In genomic region chr1:90403057-90403456, GRCm38 (mm10) we compare ENCODE assay signal across 13 mouse cellular contexts.
"Had no signal": no experiment of that assay in that cellular context is flagged by ENCODE, and none has a peak within 500 bp of the region (broad histone marks: within the 10 kb centered on the region; RNA-seq: fewer than 3 reads in every experiment).

No protein-coding gene starts in this region.

- ATAC-seq: intestine, postnatal 0 days; liver, postnatal 0 days; midbrain, embryonic 15.5 days had no signal

- DNase-seq: kidney, adult 8-10 months; kidney, postnatal 25 days; liver; liver, embryonic 13.5 days; liver, postnatal 0 days; right cerebral cortex, adult 18-20 months; right cerebral cortex, postnatal 25 days; thymus, postnatal 4 days had no signal

- H3K27ac ChIP-seq: layer of hippocampus, adult 2 months; limb, embryonic 12.5 days; liver, embryonic 13.5 days; lung, embryonic 15.5 days; midbrain, embryonic 15.5 days had no signal

- H3K9ac ChIP-seq: limb, embryonic 12.5 days; liver, embryonic 13.5 days; liver, postnatal 0 days; lung, embryonic 15.5 days; midbrain, embryonic 15.5 days had no signal

- H3K27me3 ChIP-seq: liver, embryonic 13.5 days; lung, embryonic 15.5 days; midbrain, embryonic 15.5 days had no signal

- H3K9me3 ChIP-seq: limb, embryonic 12.5 days; liver, embryonic 13.5 days; lung, embryonic 15.5 days; midbrain, embryonic 15.5 days had no signal

- H3K36me3 ChIP-seq: limb, embryonic 12.5 days; liver, embryonic 13.5 days; lung, embryonic 15.5 days; midbrain, embryonic 15.5 days had no signal

- H3K4me3 ChIP-seq: layer of hippocampus, adult 2 months; limb, embryonic 12.5 days; liver, embryonic 13.5 days; lung, embryonic 15.5 days; midbrain, embryonic 15.5 days had no signal

- H3K4me2 ChIP-seq: limb, embryonic 12.5 days; liver, embryonic 13.5 days; lung, embryonic 15.5 days; midbrain, embryonic 15.5 days had no signal
